Mouse (Mus musculus) embryo, embryonic 10.5 days (tissue): Measurements from ENCODE around the gene Pkp1.
A peak's percentile ranks its signal among the peaks of the same experiment; 100 is the strongest.

Source experiments
- DNase-seq: peaks from one replicate; pipeline ENCODE4 v3.0.0-alpha.2; 2015; ENCODE audit warnings: low spot score

Gene Pkp1

GRCm38 (mm10) chr1:135918644-135919407 lies at the start of gene Pkp1:
TSS of gene Pkp1 (minus strand) at chr1:135919207.
- no peak for DNase-seq

- no peak for DNase-seq
Measured at GRCm38 (mm10) chr1:135967739-135968138, 48.7 kb upstream of the Pkp1 start.

- DNase-seq, result no peak
Measured at GRCm38 (mm10) chr1:135964561-135964960, 45.6 kb upstream of the Pkp1 start.

GRCm38 (mm10) chr1:135963177-135963576 lies 44.2 kb upstream of the Pkp1 start:
- no peak for DNase-seq

- DNase-seq, result peak; percentile 80
Measured at GRCm38 (mm10) chr1:135958483-135958882, 39.5 kb upstream of the Pkp1 start.

- no peak for DNase-seq
Measured at GRCm38 (mm10) chr1:135948871-135949270, 29.9 kb upstream of the Pkp1 start.

GRCm38 (mm10) chr1:135946247-135946646 lies 27.2 kb upstream of the Pkp1 start:
- DNase-seq, result no peak

- peak; percentile 71 for DNase-seq
Measured at GRCm38 (mm10) chr1:135945711-135946110, 26.7 kb upstream of the Pkp1 start.

- DNase-seq, result peak; percentile 93
Measured at GRCm38 (mm10) chr1:135944526-135945259, 25.7 kb upstream of the Pkp1 start.

GRCm38 (mm10) chr1:135943713-135944112 lies 24.7 kb upstream of the Pkp1 start:
- DNase-seq, result no peak

- DNase-seq, result no peak
Measured at GRCm38 (mm10) chr1:135942116-135942515, 23.1 kb upstream of the Pkp1 start.

GRCm38 (mm10) chr1:135941259-135942006 lies 22.4 kb upstream of the Pkp1 start:
- DNase-seq, result no peak

GRCm38 (mm10) chr1:135936091-135936490 lies 17.1 kb upstream of the Pkp1 start:
- DNase-seq, result no peak

GRCm38 (mm10) chr1:135933704-135934293 lies 14.8 kb upstream of the Pkp1 start:
- DNase-seq, result no peak

- DNase-seq, result no peak
Measured at GRCm38 (mm10) chr1:135929876-135930275, 10.9 kb upstream of the Pkp1 start.

GRCm38 (mm10) chr1:135925848-135926247 lies 6.8 kb upstream of the Pkp1 start:
- DNase-seq, result no peak

- DNase-seq, result no peak
Measured at GRCm38 (mm10) chr1:135924377-135924994, 5.5 kb upstream of the Pkp1 start.

- no peak for DNase-seq
Measured at GRCm38 (mm10) chr1:135923229-135923628, 4.2 kb upstream of the Pkp1 start.

GRCm38 (mm10) chr1:135917206-135917605 lies 1.8 kb downstream of the Pkp1 start:
- DNase-seq, result no peak

GRCm38 (mm10) chr1:135916486-135917058 lies 2.4 kb downstream of the Pkp1 start:
- no peak for DNase-seq

- DNase-seq, result no peak
Measured at GRCm38 (mm10) chr1:135913657-135914056, 5.3 kb downstream of the Pkp1 start.
